Mouse (Mus musculus) neural tube, postnatal 0 days (tissue): ENCODE data around the gene Cdkl3. TPM values are rescaled to one million over a fixed set of nuclear protein-coding genes. Genes with fewer than 3 reads are reported as not detected.
A peak's percentile ranks its signal among the peaks of the same experiment; 100 is the strongest.

ENCODE experiments used
- microRNA-seq: library from miRNA; unstranded; fragments of <30 nt; microRNA quantifications from one replicate; pipeline ENCODE4, GENCODE M21; 2016
- polyA plus RNA-seq: library from polyadenylated mRNA; unstranded; fragments of >200 nt; fragmentation: Nextera tagmentation; extraction: Ambion mirVana; gene quantifications from 2 replicates; pipeline ENCODE4 v1.2.1, GENCODE M21; 2015

Cdkl3 gene
- polyA plus RNA-seq = 32.2 and 33.7 TPM in 2 replicates

DNA sequence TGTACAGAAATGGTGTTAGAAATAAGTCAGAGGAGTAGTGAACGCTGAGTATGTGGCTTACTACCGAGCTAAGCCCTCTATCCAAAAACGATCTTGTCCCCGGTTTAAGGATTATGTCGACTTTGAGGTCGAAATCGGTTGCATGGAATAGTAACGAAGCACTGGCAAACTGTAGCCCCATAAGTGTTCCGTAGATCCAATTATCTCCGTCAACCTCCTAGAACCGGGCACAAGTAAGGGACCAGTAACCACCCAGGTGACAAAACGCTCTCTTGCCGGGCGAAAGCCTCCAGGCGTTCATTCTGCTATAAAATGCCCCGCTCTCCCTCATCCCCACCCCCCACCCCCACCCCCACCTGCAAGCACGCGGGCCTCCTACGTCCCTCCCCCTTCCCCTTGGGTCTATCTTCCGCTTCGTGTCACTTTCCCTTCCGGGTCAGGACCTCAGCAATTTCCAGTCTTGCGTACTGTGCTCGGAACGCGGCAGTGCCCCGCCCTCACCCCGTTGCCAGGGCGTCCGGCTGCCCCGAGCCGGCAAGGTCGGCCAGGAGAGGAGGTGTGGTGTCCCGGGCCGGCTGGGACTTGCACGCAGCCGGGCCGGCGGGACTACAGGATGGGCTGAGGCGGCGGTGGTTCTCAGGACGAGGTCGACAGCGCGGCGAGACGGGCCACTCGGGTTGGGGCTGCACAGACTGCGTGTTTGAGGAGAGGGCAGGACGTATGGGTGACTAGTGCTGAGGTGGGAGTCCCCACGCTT is at the start of gene Cdkl3:
Cdkl3 (plus strand) TSS at position 450 of the 757 bp plus-strand sequence.

DNA sequence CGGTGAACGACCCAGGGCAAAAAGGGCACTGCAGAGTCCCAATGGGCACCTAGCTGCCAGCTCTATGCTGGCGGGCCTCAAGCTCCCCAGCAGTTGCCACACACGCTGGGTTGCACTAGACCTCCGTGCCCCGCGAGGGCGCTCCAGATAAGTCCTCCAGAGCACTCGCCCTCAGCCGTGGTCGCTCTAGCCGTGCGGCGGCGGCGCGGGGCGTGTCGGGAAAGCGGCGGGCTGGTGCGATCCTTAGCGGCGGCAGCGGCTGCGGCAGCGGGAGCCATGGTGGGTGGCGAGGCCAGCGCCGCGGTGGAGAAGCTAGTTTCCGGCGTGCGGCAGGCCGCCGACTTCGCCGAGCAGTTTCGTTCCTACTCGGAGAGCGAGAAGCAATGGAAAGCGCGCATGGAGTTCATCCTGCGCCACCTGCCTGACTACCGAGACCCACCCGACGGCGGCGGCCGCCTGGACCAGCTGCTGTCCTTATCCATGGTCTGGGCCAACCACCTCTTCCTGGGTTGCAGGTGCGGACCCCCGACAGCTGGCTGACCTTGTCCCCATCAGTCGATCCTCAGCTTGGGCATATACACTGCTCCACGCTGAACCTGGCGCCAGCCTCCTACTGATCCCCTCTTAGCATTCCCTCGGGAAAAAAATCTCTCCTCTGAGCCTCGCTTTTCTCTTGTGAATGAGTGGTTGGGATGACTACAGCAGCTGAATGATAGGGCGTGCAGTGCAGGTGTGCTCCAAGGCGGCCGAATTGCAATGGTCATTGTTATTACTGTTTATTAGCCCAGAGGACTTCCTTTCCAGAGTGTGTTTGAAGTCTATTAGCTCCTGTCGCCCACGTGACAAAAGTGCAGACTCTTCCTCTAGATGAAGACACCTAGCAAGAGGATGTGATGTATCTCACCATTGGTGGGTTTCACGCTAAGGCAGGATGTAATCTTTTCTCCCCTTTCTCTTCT is 36.3 kb upstream of the Cdkl3 start, which contains the start of gene Cdkn2aipnl:
Cdkn2aipnl (plus strand) TSS at position 219 of the 959 bp plus-strand sequence.

GRCm38 (mm10) chr11:52000290-52000962 is 3.6 kb upstream of the Cdkl3 start, which contains the start of gene Ube2b:
Gene Ube2b, minus strand, starts transcription at chr11:52000762.

DNA sequence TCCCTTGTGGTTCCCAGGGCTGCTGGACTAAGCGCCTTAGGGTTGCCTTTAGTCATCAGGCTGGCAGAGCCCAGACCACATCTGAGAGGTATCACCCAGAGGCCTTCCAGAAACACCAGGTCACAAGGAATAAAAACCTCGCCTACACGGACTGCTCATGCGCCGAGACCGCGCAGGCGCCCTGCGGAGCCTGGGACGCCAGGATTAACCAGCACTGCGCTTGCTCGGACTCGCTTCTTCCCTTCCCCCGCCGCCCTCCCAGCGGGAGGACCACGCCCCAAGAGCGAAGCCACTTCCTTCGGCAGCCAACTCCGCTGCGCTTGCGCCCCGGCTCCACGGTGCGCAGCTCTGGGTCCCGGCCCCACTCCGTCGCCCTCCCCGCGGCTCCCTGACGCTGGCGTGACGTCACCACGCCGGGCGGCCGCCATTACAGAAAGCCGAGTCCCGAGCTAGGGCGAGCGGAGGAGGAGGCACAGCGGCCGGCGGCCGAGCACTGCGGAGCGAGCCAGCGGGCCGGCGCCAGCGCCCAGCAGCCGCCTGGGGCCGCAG is 94.5 kb downstream of the Cdkl3 start, which contains the start of gene Ppp2ca:
Ppp2ca (plus strand) TSS at position 284 of the 549 bp plus-strand sequence.

Small RNA genes within 50 kb of the gene (microRNA-seq; reads per million reads assigned to microRNA genes)
- gene Gm24157 (not detected), gene Mir3061 (32.5 reads per million, percentile 31 among the genes with 10 or more reads in this experiment)

Other genes starting within 250 kb of the Cdkl3 start
- 13.1 and 13.5 TPM in 2 replicates for gene Sec24a, start 240.6 kb upstream of the Cdkl3 start, polyA plus RNA-seq
- gene Sar1b, start 240.5 kb upstream of the Cdkl3 start, polyA plus RNA-seq = 237 and 253 TPM in 2 replicates
- 1.5 and 1.6 TPM in 2 replicates for gene Jade2, start 146.6 kb upstream of the Cdkl3 start, polyA plus RNA-seq
- gene Cdkn2aipnl, start 36.6 kb upstream of the Cdkl3 start, polyA plus RNA-seq = 104 and 110 TPM in 2 replicates
- 204 and 233 TPM in 2 replicates for gene Ube2b, start 3.5 kb upstream of the Cdkl3 start, polyA plus RNA-seq
- gene Ppp2ca, start 94.5 kb downstream of the Cdkl3 start, polyA plus RNA-seq = 126 and 134 TPM in 2 replicates
- gene Olfr1373, start 141.3 kb downstream of the Cdkl3 start, polyA plus RNA-seq = not detected in 2 replicates
- not detected in 2 replicates for gene Olfr1371, start 209.8 kb downstream of the Cdkl3 start, polyA plus RNA-seq
- 949 and 1,105 TPM in 2 replicates for gene Skp1a, start 227.8 kb downstream of the Cdkl3 start, polyA plus RNA-seq